Mouse (Mus musculus): Measurements from ENCODE around the gene Bahcc1. TPM values are rescaled to one million over a fixed set of nuclear protein-coding genes. Genes with fewer than 3 reads are reported as not detected.

Bahcc1 gene
- total RNA-seq, 2 experiments from 2014 or later = 19.7 to 20.6 TPM

- no peak for DNase-seq (ENCODE audit: extremely low spot score in 1 of 2, low spot score in 2 of 2)
- intact Hi-C loops (cut with DNase I) = no loop called here
These were observed 21.0 kb downstream of the Bahcc1 start for GRCm38 (mm10) chr11:120253646-120254315.

GRCm38 (mm10) chr11:120254420-120254819 lies 21.7 kb downstream of the Bahcc1 start:
- intact Hi-C loops (cut with DNase I) = no loop called here
- no peak for DNase-seq (ENCODE audit: extremely low spot score in 1 of 2, low spot score in 2 of 2)

- intact Hi-C loops (cut with DNase I) = no loop called here
- peak in 1 of 2 experiments; percentile 86 for DNase-seq (ENCODE audit: extremely low spot score in 1 of 2, low spot score in 2 of 2)
These were observed 22.3 kb downstream of the Bahcc1 start for GRCm38 (mm10) chr11:120255038-120255437.

- no peak for DNase-seq (ENCODE audit: extremely low spot score in 1 of 2, low spot score in 2 of 2)
- intact Hi-C loops (cut with DNase I) = no loop called here
These were observed 22.8 kb downstream of the Bahcc1 start for GRCm38 (mm10) chr11:120255499-120255898.

- no peak for DNase-seq (ENCODE audit: extremely low spot score in 1 of 2, low spot score in 2 of 2)
- intact Hi-C loops (cut with DNase I) = no loop called here
These were observed 23.4 kb downstream of the Bahcc1 start for GRCm38 (mm10) chr11:120256108-120256507.

- intact Hi-C loops (cut with DNase I) = no loop called here
- no peak for DNase-seq (ENCODE audit: extremely low spot score in 1 of 2, low spot score in 2 of 2)
These were observed 23.8 kb downstream of the Bahcc1 start for GRCm38 (mm10) chr11:120256543-120256942.

- DNase-seq (ENCODE audit: extremely low spot score in 1 of 2, low spot score in 2 of 2) = no peak
These were observed 24.5 kb downstream of the Bahcc1 start for GRCm38 (mm10) chr11:120256981-120257820.

GRCm38 (mm10) chr11:120257911-120258310 lies 25.2 kb downstream of the Bahcc1 start:
- DNase-seq (ENCODE audit: extremely low spot score in 1 of 2, low spot score in 2 of 2) = no peak
- intact Hi-C loops (cut with DNase I) = no loop called here

More at GRCm38 (mm10) chr11:120256981-120257820, 24.5 kb downstream of the Bahcc1 start:
- intact Hi-C loops (cut with DNase I) = no loop called here

GRCm38 (mm10) chr11:120258896-120259689 lies 26.3 kb downstream of the Bahcc1 start:
- intact Hi-C loops (cut with DNase I) = no loop called here

GRCm38 (mm10) chr11:120259792-120260768 lies 27.3 kb downstream of the Bahcc1 start:
- intact Hi-C loops (cut with DNase I) = no loop called here
- DNase-seq (ENCODE audit: extremely low spot score in 1 of 2, low spot score in 2 of 2) = peak in 1 of 2 experiments; percentile 62

More at GRCm38 (mm10) chr11:120258896-120259689, 26.3 kb downstream of the Bahcc1 start:
- no peak for DNase-seq (ENCODE audit: extremely low spot score in 1 of 2, low spot score in 2 of 2)

GRCm38 (mm10) chr11:120260769-120261150 lies 28.0 kb downstream of the Bahcc1 start:
- DNase-seq (ENCODE audit: extremely low spot score in 1 of 2, low spot score in 2 of 2) = no peak
- intact Hi-C loops (cut with DNase I) = no loop called here

GRCm38 (mm10) chr11:120261416-120262355 lies 28.9 kb downstream of the Bahcc1 start:
- DNase-seq (ENCODE audit: extremely low spot score in 1 of 2, low spot score in 2 of 2) = peak; percentile 89 to 95
- intact Hi-C loops (cut with DNase I) = loop anchor here (2.0 kb wide), 1 partner anchor 19 kb away; no protein-coding TSS in a partner anchor

- peak; percentile 77 to 86 for DNase-seq (ENCODE audit: extremely low spot score in 1 of 2, low spot score in 2 of 2)
- intact Hi-C loops (cut with DNase I) = loop anchor here (2.0 kb wide), 1 partner anchor 20 kb away; no protein-coding TSS in a partner anchor
These were observed 29.7 kb downstream of the Bahcc1 start for GRCm38 (mm10) chr11:120262356-120262901.

- intact Hi-C loops (cut with DNase I) = loop anchor here (2.0 kb wide), 1 partner anchor 20 kb away; no protein-coding TSS in a partner anchor
- DNase-seq (ENCODE audit: extremely low spot score in 1 of 2, low spot score in 2 of 2) = no peak
These were observed 30.4 kb downstream of the Bahcc1 start for GRCm38 (mm10) chr11:120263176-120263575.

GRCm38 (mm10) chr11:120264008-120264407 lies 31.3 kb downstream of the Bahcc1 start:
- no peak for DNase-seq (ENCODE audit: extremely low spot score in 1 of 2, low spot score in 2 of 2)
- intact Hi-C loops (cut with DNase I) = no loop called here

GRCm38 (mm10) chr11:120265458-120265857 lies 32.7 kb downstream of the Bahcc1 start:
- DNase-seq (ENCODE audit: extremely low spot score in 1 of 2, low spot score in 2 of 2) = no peak
- intact Hi-C loops (cut with DNase I) = no loop called here
